Mouse (Mus musculus) intestine, postnatal 0 days (tissue): ENCODE measurements around the gene Olfr1357. TPM values are rescaled to one million over a fixed set of nuclear protein-coding genes. Genes with fewer than 3 reads are reported as not detected.
A peak's percentile ranks its signal among the peaks of the same experiment; 100 is the strongest.

Experiments
- ATAC-seq: fragments of 200-750 bp; cut with Nextera tagmentation; 2 replicates; pipeline ENCODE4 v1.8.0; 2017; ENCODE audit warnings: mild to moderate bottlenecking, moderate TSS enrichment, moderate library complexity
- H3K27ac ChIP-seq: fragments of 300-500 bp; sonication (generic); 2 replicates; pipeline ENCODE4 v1.5.1; 2014; ENCODE audit warnings: mild to moderate bottlenecking, low read depth, low read length, moderate library complexity
- H3K27me3 ChIP-seq: fragments of 300-500 bp; sonication (generic); replicated peaks from 2 replicates; pipeline ENCODE4 v1.6.1; 2014; ENCODE audit warnings: low read length, mixed read lengths; ENCODE audit not compliant: control insufficient read depth, insufficient read depth
- H3K36me3 ChIP-seq: fragments of 300-500 bp; sonication (generic); 2 replicates; pipeline ENCODE4 v1.6.1; 2014; ENCODE audit warnings: mild to moderate bottlenecking, moderate library complexity; ENCODE audit not compliant: control insufficient read depth, insufficient read depth
- H3K4me1 ChIP-seq: fragments of 300-500 bp; sonication (generic); replicated peaks from 2 replicates; pipeline ENCODE4 v1.6.1; 2014; ENCODE audit warnings: antibody characterized with exemption, low read length, mixed read lengths; ENCODE audit not compliant: control insufficient read depth, insufficient read depth
- H3K4me2 ChIP-seq: fragments of 300-500 bp; sonication (generic); replicated peaks from 2 replicates; pipeline ENCODE4 v1.6.1; 2014; ENCODE audit warnings: low read depth, mild to moderate bottlenecking, moderate library complexity
- H3K4me3 ChIP-seq: fragments of 300-500 bp; sonication (generic); 2 replicates; pipeline ENCODE4 v1.5.1; 2014; ENCODE audit warnings: low read depth, low read length
- H3K9ac ChIP-seq: fragments of 300-500 bp; sonication (generic); 2 replicates; pipeline ENCODE4 v1.6.1; 2014; ENCODE audit warnings: mild to moderate bottlenecking, low read depth, low read length
- H3K9me3 ChIP-seq: fragments of 300-500 bp; sonication (generic); 2 replicates; pipeline ENCODE4 v1.6.1; 2016; ENCODE audit warnings: mixed run types; ENCODE audit not compliant: control insufficient read depth
- CTCF ChIP-seq: sonication (generic); IDR thresholded peaks from 2 replicates; pipeline ENCODE4 v1.5.1; 2016; ENCODE audit warnings: low read depth, mild to moderate bottlenecking, control low read depth, antibody characterized with exemption, moderate library complexity
- WGBS: fragments of 180-500 bp; shearing (Covaris S2); extraction: QIAGEN DNeasy Blood & Tissue Kit; methylation state at CpG from one replicate; pipeline ENCODE4 v1.1.7; 2014; 5-methylcytosine and 5-hydroxymethylcytosine counted together
- polyA plus RNA-seq: library from polyadenylated mRNA; unstranded; fragments of >200 nt; fragmentation: Nextera tagmentation; extraction: Ambion mirVana; gene quantifications from 2 replicates; pipeline ENCODE4 v1.2.1, GENCODE M21; 2015

The Olfr1357 gene
- polyA plus RNA-seq, 1 experiment from 2014 or later = not detected

DNA sequence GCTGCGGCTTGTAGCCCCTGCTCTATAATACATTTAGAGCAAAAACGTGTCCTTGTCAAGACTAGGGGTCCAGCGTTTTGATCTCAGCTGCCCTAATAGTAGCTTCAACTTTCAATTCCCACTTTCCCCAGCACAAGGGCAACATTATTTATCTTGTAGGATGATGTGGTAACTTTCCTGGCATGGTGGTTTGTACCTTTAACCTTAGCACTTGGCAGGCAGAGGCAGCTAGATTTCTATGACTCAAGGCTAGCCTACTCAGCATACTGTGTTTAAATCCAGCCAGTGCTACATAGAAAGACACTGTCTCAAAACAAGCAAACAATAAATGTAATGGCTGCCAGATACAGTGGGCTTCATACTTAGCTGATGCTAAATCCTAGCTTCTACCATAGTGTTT, 10.3 kb downstream of the Olfr1357 start:
- 68% methylated on average over 3 of the region's 3 CpGs for WGBS
- Histone ChIP-seq H3K27me3 (no peaks in the 10 kb centered on the region), H3K36me3 (no peaks in the 10 kb centered on the region), H3K27ac (no peak overlapping the region), H3K4me3 (no peak overlapping the region), H3K9me3 (no peaks in the 10 kb centered on the region), H3K9ac (no peak overlapping the region), H3K4me1 (no peaks in the 10 kb centered on the region), H3K4me2 (no peak overlapping the region)
- no peak for ATAC-seq
- TF ChIP-seq CTCF = no peak

GRCm38 (mm10) chr10:78605080-78605479, 12.8 kb downstream of the Olfr1357 start:
- no peak overlapping the region for H3K4me3 ChIP-seq
- no peak for ATAC-seq
- no peaks in the 10 kb centered on the region for H3K4me1 ChIP-seq
- 45% methylated on average over 3 of the region's 3 CpGs for WGBS
- H3K36me3 ChIP-seq = no peaks in the 10 kb centered on the region
- no peak overlapping the region for H3K4me2 ChIP-seq
- TF ChIP-seq CTCF = peak; percentile 72
- H3K27ac ChIP-seq = no peak overlapping the region
- H3K9ac ChIP-seq = no peak overlapping the region
- H3K27me3 ChIP-seq = no peaks in the 10 kb centered on the region
- H3K9me3 ChIP-seq = no peaks in the 10 kb centered on the region

GRCm38 (mm10) chr10:78599865-78600264, 18.0 kb downstream of the Olfr1357 start:
- no peaks in the 10 kb centered on the region for H3K9me3 ChIP-seq
- WGBS = 80% methylated on average over 5 of the region's 5 CpGs
- TF ChIP-seq CTCF = no peak
- H3K36me3 ChIP-seq = no peaks in the 10 kb centered on the region
- ATAC-seq = no peak
- H3K4me2 ChIP-seq = no peak overlapping the region
- no peaks in the 10 kb centered on the region for H3K27me3 ChIP-seq
- H3K9ac ChIP-seq = no peak overlapping the region
- no peak overlapping the region for H3K4me3 ChIP-seq
- H3K27ac ChIP-seq = no peak overlapping the region
- no peaks in the 10 kb centered on the region for H3K4me1 ChIP-seq

DNA sequence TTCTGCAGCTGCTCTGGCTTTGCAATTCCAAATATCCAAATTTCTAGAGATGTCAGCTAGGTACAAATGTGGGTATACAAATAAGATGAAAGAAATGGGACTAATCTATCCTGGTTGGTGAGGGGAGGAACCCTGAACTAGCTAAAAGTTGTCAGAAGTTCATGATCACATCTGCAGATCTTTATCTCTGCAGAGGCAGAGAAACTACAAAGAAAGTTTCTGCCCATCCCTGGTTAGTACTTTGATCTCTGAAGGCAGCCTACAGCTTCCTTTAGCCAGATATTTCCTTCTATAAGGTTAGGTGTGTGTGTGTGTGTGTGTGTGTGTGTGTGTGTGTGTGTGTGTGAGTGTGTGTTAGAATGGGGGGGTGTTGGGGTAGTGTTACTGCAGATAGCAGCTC, 23.3 kb downstream of the Olfr1357 start:
- ATAC-seq = peak; percentile 41; the same call in 1 of the 2 replicates
- no peak overlapping the region for H3K9ac ChIP-seq
- H3K9me3 ChIP-seq = no peaks in the 10 kb centered on the region
- no peaks in the 10 kb centered on the region for H3K27me3 ChIP-seq
- 0 out of 2 replicates have a peak, but pooled peaks cover 5% of the 10 kb centered on the region for H3K4me1 ChIP-seq
- H3K4me3 ChIP-seq = no peak overlapping the region
- peak overlapping the region; percentile 76; the same call in 1 of the 2 replicates for H3K27ac ChIP-seq
- H3K36me3 ChIP-seq = 0 out of 2 replicates have a peak, but pooled peaks cover under 1% of the 10 kb centered on the region
- no peak for TF ChIP-seq CTCF
- H3K4me2 ChIP-seq = peak overlapping the region; percentile 21; the same call in 1 of the 2 replicates

- H3K9me3 ChIP-seq = no peaks in the 10 kb centered on the region
- H3K4me3 ChIP-seq = no peak overlapping the region
- H3K4me1 ChIP-seq = 0 out of 2 replicates have a peak, but pooled peaks cover 5% of the 10 kb centered on the region
- ATAC-seq = peak; percentile 78
- H3K4me2 ChIP-seq = peak overlapping the region; percentile 21; the same call in 1 of the 2 replicates
- H3K36me3 ChIP-seq = peaks cover 5% of the 10 kb centered on the region; the same call in 1 of the 2 replicates
- 49% methylated on average over 6 of the region's 6 CpGs for WGBS
- peak overlapping the region; percentile 76 for H3K27ac ChIP-seq
- TF ChIP-seq CTCF = no peak
- no peaks in the 10 kb centered on the region for H3K27me3 ChIP-seq
- H3K9ac ChIP-seq = no peak overlapping the region
Observed at GRCm38 (mm10) chr10:78594157-78594556, 23.7 kb downstream of the Olfr1357 start.

DNA sequence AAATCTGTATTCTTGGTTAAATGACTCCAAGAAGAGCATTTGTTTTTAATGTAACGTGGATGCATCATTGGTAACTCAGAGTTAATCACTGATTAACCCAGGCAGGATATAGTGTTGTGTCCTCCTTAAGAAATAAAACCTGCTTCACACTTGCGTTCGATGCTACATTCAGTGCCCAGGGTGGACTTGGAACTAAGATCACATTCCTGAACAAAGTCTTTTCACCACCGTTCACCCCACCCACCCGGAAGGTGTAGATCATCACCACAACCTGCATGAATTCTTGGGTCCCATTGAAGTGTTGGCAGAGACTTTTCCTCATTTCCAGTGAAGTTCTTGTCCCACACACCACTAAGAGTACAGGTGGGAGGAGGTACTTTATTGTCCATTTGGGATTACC, 24.1 kb downstream of the Olfr1357 start:
- WGBS = 45% methylated on average over 5 of the region's 5 CpGs

More for the DNA sequence above, 24.1 kb downstream of the Olfr1357 start:
- Histone ChIP-seq H3K4me2 (peak overlapping the region; percentile 21; the same call in 1 of the 2 replicates), H3K27me3 (no peaks in the 10 kb centered on the region), H3K4me1 (0 out of 2 replicates have a peak, but pooled peaks cover 5% of the 10 kb centered on the region), H3K4me3 (no peak overlapping the region), H3K9ac (no peak overlapping the region), H3K36me3 (peaks cover 9% of the 10 kb centered on the region; the same call in 1 of the 2 replicates), H3K9me3 (no peaks in the 10 kb centered on the region), H3K27ac (peak overlapping the region; percentile 76)
- peak; percentile 71 for ATAC-seq
- no peak for TF ChIP-seq CTCF
